Mouse (Mus musculus) testis, adult 2 months (tissue): ENCODE data around the gene Polr2c. TPM values are rescaled to one million over a fixed set of nuclear protein-coding genes. Genes with fewer than 3 reads are reported as not detected.

ENCODE experiments used
- H3K27ac ChIP-seq: fragments of 200-500 bp; 2 replicates; pipeline ENCODE4 v1.5.1; 2012; ENCODE audit warnings: low read depth, low read length; ENCODE audit not compliant: control insufficient read depth, insufficient read depth
- H3K27me3 ChIP-seq: fragments of 200-500 bp; 2 replicates; pipeline ENCODE4 v1.6.1; 2012; ENCODE audit warnings: mild to moderate bottlenecking, low read length, moderate library complexity; ENCODE audit not compliant: control insufficient read depth, insufficient read depth
- H3K36me3 ChIP-seq: fragments of 200-500 bp; 2 replicates; pipeline ENCODE4 v1.6.1; 2012; ENCODE audit warnings: mild to moderate bottlenecking, low read length; ENCODE audit not compliant: control insufficient read depth, insufficient read depth
- H3K4me1 ChIP-seq: fragments of 200-500 bp; 2 replicates; pipeline ENCODE4 v1.6.1; 2012; ENCODE audit warnings: low read length; ENCODE audit not compliant: control insufficient read depth, insufficient read depth
- H3K4me3 ChIP-seq: fragments of 200-500 bp; 2 replicates; pipeline ENCODE4 v1.5.1; 2012; ENCODE audit warnings: low read depth, mild to moderate bottlenecking, low read length, moderate library complexity, mixed read lengths; ENCODE audit not compliant: control insufficient read depth
- CTCF ChIP-seq: fragments of 200-500 bp; IDR thresholded peaks from 2 replicates; pipeline ENCODE4 v1.5.1; 2012; ENCODE audit warnings: low read depth, mild to moderate bottlenecking, inconsistent platforms, low read length, moderate library complexity; ENCODE audit not compliant: control insufficient read depth, insufficient read depth, insufficient replicate concordance
- POLR2A ChIP-seq: fragments of 200-500 bp; IDR thresholded peaks from 2 replicates; pipeline ENCODE4 v1.6.1; 2012; ENCODE audit warnings: low read depth, mild to moderate bottlenecking, inconsistent platforms, low read length, moderate library complexity; ENCODE audit not compliant: control insufficient read depth
- polyA plus RNA-seq: library from polyadenylated mRNA; depleted of rRNA; stranded (reverse); fragments of >200 nt; gene quantifications from 2 replicates; pipeline ENCODE4 v1.2.3, GENCODE M21; 2012

Polr2c gene
- polyA plus RNA-seq, 1 experiment, result 58.9 TPM

- Histone ChIP-seq H3K36me3 (no peaks in the 10 kb centered on the region), H3K27ac (no peak overlapping the region), H3K27me3 (no peaks in the 10 kb centered on the region), H3K4me1 (peaks cover 22% of the 10 kb centered on the region), H3K4me3 (peak overlapping the region; percentile 64)
- TF ChIP-seq POLR2A (no peak), CTCF (0 out of 2 replicates have a peak, but pooled peaks have one; percentile 12)
These were observed 55.9 kb downstream of the Polr2c start for GRCm38 (mm10) chr8:94913061-94913660.

- Histone ChIP-seq H3K4me3 (no peak overlapping the region), H3K27ac (no peak overlapping the region), H3K27me3 (no peaks in the 10 kb centered on the region), H3K36me3 (no peaks in the 10 kb centered on the region), H3K4me1 (peaks cover 24% of the 10 kb centered on the region)
- TF ChIP-seq POLR2A (no peak), CTCF (no peak)
These were observed 57.0 kb downstream of the Polr2c start for GRCm38 (mm10) chr8:94914256-94914655.

GRCm38 (mm10) chr8:94914701-94915101 is 57.5 kb downstream of the Polr2c start:
- Histone ChIP-seq H3K27me3 (no peaks in the 10 kb centered on the region), H3K4me3 (no peak overlapping the region), H3K36me3 (no peaks in the 10 kb centered on the region), H3K27ac (no peak overlapping the region), H3K4me1 (peaks cover 24% of the 10 kb centered on the region)
- no peak for TF ChIP-seq POLR2A
- TF ChIP-seq CTCF, result no peak

GRCm38 (mm10) chr8:94916311-94916959 is 59.2 kb downstream of the Polr2c start:
- no peaks in the 10 kb centered on the region for H3K27me3 ChIP-seq
- H3K36me3 ChIP-seq, result no peaks in the 10 kb centered on the region
- H3K27ac ChIP-seq, result no peak overlapping the region
- no peak overlapping the region for H3K4me3 ChIP-seq
- TF ChIP-seq POLR2A, result no peak
- TF ChIP-seq CTCF, result no peak
- H3K4me1 ChIP-seq, result peaks cover 24% of the 10 kb centered on the region

GRCm38 (mm10) chr8:94916960-94917324 is 59.7 kb downstream of the Polr2c start:
- Histone ChIP-seq H3K4me3 (peak overlapping the region; percentile 46), H3K27me3 (no peaks in the 10 kb centered on the region), H3K27ac (no peak overlapping the region), H3K4me1 (peaks cover 24% of the 10 kb centered on the region), H3K36me3 (no peaks in the 10 kb centered on the region)
- TF ChIP-seq POLR2A, result no peak
- no peak for TF ChIP-seq CTCF

- peaks cover 24% of the 10 kb centered on the region for H3K4me1 ChIP-seq
- no peak overlapping the region for H3K27ac ChIP-seq
- H3K27me3 ChIP-seq, result no peaks in the 10 kb centered on the region
- no peaks in the 10 kb centered on the region for H3K36me3 ChIP-seq
- peak overlapping the region; percentile 77 for H3K4me3 ChIP-seq
- TF ChIP-seq POLR2A (no peak), CTCF (0 out of 2 replicates have a peak, but pooled peaks have one; percentile 16)
These were observed 60.1 kb downstream of the Polr2c start for GRCm38 (mm10) chr8:94917352-94917751.

- no peak for TF ChIP-seq POLR2A
- no peak; the same call in 1 of the 2 replicates for TF ChIP-seq CTCF
- no peak within 1 kb of the TSS for H3K27ac ChIP-seq
- H3K4me1 ChIP-seq, result peaks cover 22% of the 10 kb centered on the region
- no peaks in the 10 kb centered on the region for H3K27me3 ChIP-seq
- peak within 1 kb of the TSS; percentile 77 for H3K4me3 ChIP-seq
- H3K36me3 ChIP-seq, result no peaks in the 10 kb centered on the region
These were observed 60.7 kb downstream of the Polr2c start, which contains the start of gene Ccdc102a for GRCm38 (mm10) chr8:94917851-94918495. Ccdc102a (minus strand) TSS chr8:94918098.
